Mouse (Mus musculus): Measurements from ENCODE around the gene Wapl. TPM values are rescaled to one million over a fixed set of nuclear protein-coding genes. Genes with fewer than 3 reads are reported as not detected.

Wapl gene
- polyA plus RNA-seq, 1 experiment = 23.0 TPM

- whole genome bisulfite sequencing = 69% methylated on average over 1 of the region's 1 CpGs
- TF ChIP-seq CTCF (IDR thresholded peaks at IDR 0.05; ENCODE audit: insufficient read depth, low read length) (no peak), POLR2A (IDR thresholded peaks at IDR 0.05; ENCODE audit: borderline replicate concordance, extremely low read depth, low read depth, low read length) (no peak)
- no peak for DNase-seq
- no peak overlapping the region for H3K4me3 ChIP-seq (replicated peaks; ENCODE audit: extremely low read depth, low read depth, low read length)
- H3K4me1 ChIP-seq (ENCODE audit: control insufficient read depth, insufficient read depth, low read length) = no peaks in the 10 kb centered on the region
Observed at GRCm38 (mm10) chr14:34745401-34745800, 71.7 kb downstream of the Wapl start.

GRCm38 (mm10) chr14:34755731-34756130, 82.0 kb downstream of the Wapl start:
- Histone ChIP-seq H3K4me3 (replicated peaks; ENCODE audit: extremely low read depth, low read depth, low read length) (no peak overlapping the region), H3K4me1 (ENCODE audit: control insufficient read depth, insufficient read depth, low read length) (no peaks in the 10 kb centered on the region)
- no peak for DNase-seq
- WGBS = 80% methylated on average over 3 of the region's 3 CpGs
- no peak for TF ChIP-seq CTCF (IDR thresholded peaks at IDR 0.05; ENCODE audit: insufficient read depth, low read length)
- no peak for TF ChIP-seq POLR2A (IDR thresholded peaks at IDR 0.05; ENCODE audit: borderline replicate concordance, extremely low read depth, low read depth, low read length)

GRCm38 (mm10) chr14:34759938-34760337, 86.2 kb downstream of the Wapl start:
- no peak overlapping the region for H3K4me3 ChIP-seq (replicated peaks; ENCODE audit: extremely low read depth, low read depth, low read length)
- TF ChIP-seq CTCF (IDR thresholded peaks at IDR 0.05; ENCODE audit: insufficient read depth, low read length) (no peak), POLR2A (IDR thresholded peaks at IDR 0.05; ENCODE audit: borderline replicate concordance, extremely low read depth, low read depth, low read length) (no peak)
- no peaks in the 10 kb centered on the region; the same call in 1 of the 2 replicates for H3K4me1 ChIP-seq (ENCODE audit: control insufficient read depth, insufficient read depth, low read length)
- no peak for DNase-seq
- 65% methylated on average over 2 of the region's 2 CpGs for WGBS

GRCm38 (mm10) chr14:34761082-34761959, 87.6 kb downstream of the Wapl start:
- H3K4me3 ChIP-seq (replicated peaks; ENCODE audit: extremely low read depth, low read depth, low read length) = no peak overlapping the region
- WGBS = 81% methylated on average over 9 of the region's 9 CpGs
- no peak for DNase-seq
- no peaks in the 10 kb centered on the region; the same call in 1 of the 2 replicates for H3K4me1 ChIP-seq (ENCODE audit: control insufficient read depth, insufficient read depth, low read length)
- TF ChIP-seq POLR2A (IDR thresholded peaks at IDR 0.05; ENCODE audit: borderline replicate concordance, extremely low read depth, low read depth, low read length) (no peak), CTCF (IDR thresholded peaks at IDR 0.05; ENCODE audit: insufficient read depth, low read length) (no peak)

- no peak overlapping the region for H3K4me3 ChIP-seq (replicated peaks; ENCODE audit: extremely low read depth, low read depth, low read length)
- TF ChIP-seq CTCF (IDR thresholded peaks at IDR 0.05; ENCODE audit: insufficient read depth, low read length) = no peak
- no peak for TF ChIP-seq POLR2A (IDR thresholded peaks at IDR 0.05; ENCODE audit: borderline replicate concordance, extremely low read depth, low read depth, low read length)
- 63% methylated on average over 10 of the region's 10 CpGs for WGBS
- DNase-seq = no peak
- no peaks in the 10 kb centered on the region; the same call in 1 of the 2 replicates for H3K4me1 ChIP-seq (ENCODE audit: control insufficient read depth, insufficient read depth, low read length)
Observed at GRCm38 (mm10) chr14:34762682-34763081, 89.0 kb downstream of the Wapl start.

- no peak for DNase-seq
- WGBS = 36% methylated on average over 10 of the region's 10 CpGs
- TF ChIP-seq CTCF (IDR thresholded peaks at IDR 0.05; ENCODE audit: insufficient read depth, low read length) (no peak), POLR2A (IDR thresholded peaks at IDR 0.05; ENCODE audit: borderline replicate concordance, extremely low read depth, low read depth, low read length) (no peak)
- H3K4me3 ChIP-seq (replicated peaks; ENCODE audit: extremely low read depth, low read depth, low read length) = no peak overlapping the region
- H3K4me1 ChIP-seq (ENCODE audit: control insufficient read depth, insufficient read depth, low read length) = no peaks in the 10 kb centered on the region; the same call in 1 of the 2 replicates
Observed at GRCm38 (mm10) chr14:34763771-34764539, 90.2 kb downstream of the Wapl start.

- Histone ChIP-seq H3K4me3 (replicated peaks; ENCODE audit: extremely low read depth, low read depth, low read length) (no peak overlapping the region), H3K4me1 (ENCODE audit: control insufficient read depth, insufficient read depth, low read length) (peaks cover 5% of the 10 kb centered on the region)
- 82% methylated on average over 9 of the region's 9 CpGs for WGBS
- DNase-seq = no peak
- TF ChIP-seq POLR2A (IDR thresholded peaks at IDR 0.05; ENCODE audit: borderline replicate concordance, extremely low read depth, low read depth, low read length) = no peak
- TF ChIP-seq CTCF (IDR thresholded peaks at IDR 0.05; ENCODE audit: insufficient read depth, low read length) = no peak
Observed at GRCm38 (mm10) chr14:34764908-34765307, 91.2 kb downstream of the Wapl start.

GRCm38 (mm10) chr14:34765380-34765779, 91.7 kb downstream of the Wapl start:
- Histone ChIP-seq H3K4me3 (replicated peaks; ENCODE audit: extremely low read depth, low read depth, low read length) (no peak overlapping the region), H3K4me1 (ENCODE audit: control insufficient read depth, insufficient read depth, low read length) (peaks cover 5% of the 10 kb centered on the region)
- WGBS = 88% methylated on average over 7 of the region's 7 CpGs
- no peak for DNase-seq
- no peak for TF ChIP-seq CTCF (IDR thresholded peaks at IDR 0.05; ENCODE audit: insufficient read depth, low read length)
- TF ChIP-seq POLR2A (IDR thresholded peaks at IDR 0.05; ENCODE audit: borderline replicate concordance, extremely low read depth, low read depth, low read length) = no peak

GRCm38 (mm10) chr14:34766181-34766580, 92.5 kb downstream of the Wapl start:
- H3K4me3 ChIP-seq (replicated peaks; ENCODE audit: extremely low read depth, low read depth, low read length) = no peak overlapping the region
- peaks cover 5% of the 10 kb centered on the region for H3K4me1 ChIP-seq (ENCODE audit: control insufficient read depth, insufficient read depth, low read length)
- no peak for DNase-seq
- TF ChIP-seq POLR2A (IDR thresholded peaks at IDR 0.05; ENCODE audit: borderline replicate concordance, extremely low read depth, low read depth, low read length) (no peak), CTCF (IDR thresholded peaks at IDR 0.05; ENCODE audit: insufficient read depth, low read length) (no peak)
- 90% methylated on average over 5 of the region's 5 CpGs for WGBS
